Mouse (Mus musculus) inflammation-experienced regulatory T-cells (primary cell): Measurements from ENCODE around the gene Cacul1. TPM values are rescaled to one million over a fixed set of nuclear protein-coding genes. Genes with fewer than 3 reads are reported as not detected.

Experiments
- polyA plus RNA-seq, 2 experiments: library from polyadenylated mRNA; unstranded; fragments of 100-300 nt; shearing (Covaris generic); gene quantifications; one replicate each; pipeline ENCODE4 v1.2.1; 2017

Cacul1 gene
- polyA plus RNA-seq = 10 to 100 TPM; 32.8 to 44.0 TPM

DNA sequence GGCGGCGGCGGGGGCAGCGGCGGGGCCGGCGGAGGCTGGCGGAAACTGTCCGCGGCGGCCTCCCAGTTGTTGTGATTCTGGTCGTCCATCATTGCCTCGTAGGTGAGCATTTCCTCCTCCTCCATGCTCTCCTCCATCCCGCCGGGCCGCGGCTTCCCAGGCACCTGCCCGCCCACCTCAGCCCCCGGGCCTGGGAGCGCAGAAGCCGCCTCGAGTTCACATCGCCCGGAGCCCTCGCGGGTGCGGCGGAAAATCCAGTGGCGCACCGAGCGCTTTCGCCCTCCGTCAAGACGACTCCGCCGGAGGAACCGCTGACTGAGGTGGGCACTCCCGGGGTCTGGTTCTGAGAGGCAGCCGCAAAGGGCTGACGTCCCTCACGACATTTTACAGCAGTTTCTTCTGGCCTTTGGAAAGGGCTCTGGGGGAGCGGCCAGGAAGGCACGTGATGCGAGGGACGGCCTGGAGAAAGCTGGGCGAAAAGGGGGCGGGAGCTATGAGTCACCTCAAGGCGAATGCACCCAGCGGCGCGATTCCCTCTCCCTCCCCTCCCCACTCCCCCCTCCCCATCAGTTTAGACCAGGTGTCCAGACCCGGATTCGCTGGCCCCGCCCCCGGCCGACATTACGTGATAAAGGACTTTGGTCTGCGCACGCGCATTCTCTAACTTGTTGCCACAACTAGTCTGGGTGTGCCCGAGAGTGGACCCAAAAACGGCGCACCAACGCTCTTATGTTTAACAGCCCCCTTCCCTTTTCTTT lies at the start of gene Cacul1:
Gene Cacul1, minus strand, starts transcription at position 444 of the 758 bp plus-strand sequence.

Other genes with a start within 250 kb of the Cacul1 start
- not detected for gene Prlhr, start 112.7 kb downstream of the Cacul1 start, polyA plus RNA-seq
- 10 to 100 TPM in 1 of 2 experiments, 1 to 10 TPM in 1; 5.4 to 15.4 TPM for gene Nanos1, start 175.0 kb upstream of the Cacul1 start, polyA plus RNA-seq
- 100 to 1,000 TPM in 1 of 2 experiments, 10 to 100 TPM in 1; 99.7 to 108 TPM for gene Eif3a, start 209.6 kb upstream of the Cacul1 start, polyA plus RNA-seq
- 10 to 100 TPM; 44.6 to 44.7 TPM for gene Fam45a, start 230.6 kb upstream of the Cacul1 start, polyA plus RNA-seq